Comparison of ENCODE assay signal across 9 mouse cellular contexts in genomic region chr12:36041281-36041589, GRCm38 (mm10). TPM values are rescaled to one million over a fixed set of nuclear protein-coding genes. Genes with fewer than 3 reads are reported as not detected.
A peak's percentile ranks its signal among the peaks of the same experiment; 100 is the strongest.
DNase-seq lines count a peak whose midpoint lies in the region; ATAC-seq and TF ChIP-seq lines count a peak whose summit lies in the region.
"Had no signal": no experiment of that assay in that cellular context is flagged by ENCODE, and none has a peak within 500 bp of the region (broad histone marks: within the 10 kb centered on the region; RNA-seq: fewer than 3 reads in every experiment).

No protein-coding gene starts in this region.

- peaks cover 26% of the 10 kb centered on the region for H3K4me1 ChIP-seq in erythroblast, embryonic 14.5 days (ENCODE audit: control insufficient read depth)
- 0 out of 2 replicates have a peak, but pooled peaks cover 3% of the 10 kb centered on the region for H3K4me1 ChIP-seq in neural tube, embryonic 11.5 days (ENCODE audit: control insufficient read depth, insufficient read depth, low read length)
- peaks cover 30% of the 10 kb centered on the region for H3K4me1 ChIP-seq in liver, embryonic 12.5 days
- H3K4me1 ChIP-seq in stomach, postnatal 0 days (replicated peaks; ENCODE audit: control insufficient read depth, insufficient read depth), result no peaks in the 10 kb centered on the region

- H3K27ac ChIP-seq in neural tube, embryonic 11.5 days (ENCODE audit: low read depth, low read length), result no peak overlapping the region
- H3K27ac ChIP-seq in liver, embryonic 12.5 days, result no peak overlapping the region
- H3K27ac ChIP-seq in stomach, postnatal 0 days (replicated peaks), result no peak overlapping the region

- H3K9me3 ChIP-seq in erythroblast, embryonic 14.5 days (ENCODE audit: control insufficient read depth, low read length), result no peaks in the 10 kb centered on the region
- no peaks in the 10 kb centered on the region for H3K9me3 ChIP-seq in neural tube, embryonic 11.5 days (ENCODE audit: control insufficient read depth, low read length)
- H3K9me3 ChIP-seq in liver, embryonic 12.5 days (replicated peaks), result no peaks in the 10 kb centered on the region
- H3K9me3 ChIP-seq in stomach, postnatal 0 days (ENCODE audit: control insufficient read depth, low read length), result no peaks in the 10 kb centered on the region

- no peaks in the 10 kb centered on the region; the same call in 1 of the 2 replicates for H3K27me3 ChIP-seq in erythroblast, embryonic 14.5 days (ENCODE audit: control insufficient read depth)
- no peaks in the 10 kb centered on the region for H3K27me3 ChIP-seq in neural tube, embryonic 11.5 days (ENCODE audit: control insufficient read depth, insufficient read depth, low read length)
- peaks cover 4% of the 10 kb centered on the region; the same call in 1 of the 2 replicates for H3K27me3 ChIP-seq in liver, embryonic 12.5 days (replicated peaks)
- no peaks in the 10 kb centered on the region for H3K27me3 ChIP-seq in stomach, postnatal 0 days (ENCODE audit: control insufficient read depth, insufficient read depth, low read length)

- H3K4me3 ChIP-seq in erythroblast, embryonic 14.5 days (replicated peaks), result peak overlapping the region; percentile 82
- peak overlapping the region; percentile 86 for H3K4me3 ChIP-seq in neural tube, embryonic 11.5 days (ENCODE audit: low read depth, low read length)
- peak overlapping the region; percentile 75 for H3K4me3 ChIP-seq in liver, embryonic 12.5 days
- peak overlapping the region; percentile 85 for H3K4me3 ChIP-seq in stomach, postnatal 0 days (ENCODE audit: low read depth, low read length)

- 46% methylated on average over 4 of the region's 4 CpGs for WGBS in neural tube, embryonic 11.5 days
- 33% methylated on average over 4 of the region's 4 CpGs for WGBS in liver, embryonic 12.5 days (ENCODE audit: insufficient replicate concordance)
- 25% methylated on average over 4 of the region's 4 CpGs for WGBS in stomach, postnatal 0 days

- no peak for ATAC-seq in erythroblast, adult 5-6 weeks (replicated peaks; ENCODE audit: low FRiP score, poor library complexity, severe bottlenecking)
- ATAC-seq in neural tube, embryonic 11.5 days (ENCODE audit: insufficient read depth, low FRiP score, low TSS enrichment), result no peak
- ATAC-seq in liver, embryonic 12.5 days, result no peak
- no peak for ATAC-seq in stomach, postnatal 0 days (ENCODE audit: low FRiP score, low TSS enrichment)

- peak overlapping the region; percentile 49 for H3K4me2 ChIP-seq in neural tube, embryonic 11.5 days (ENCODE audit: low read depth)
- H3K4me2 ChIP-seq in liver, embryonic 12.5 days, result peak overlapping the region; percentile 99
- peak overlapping the region; percentile 100 for H3K4me2 ChIP-seq in stomach, postnatal 0 days (replicated peaks; ENCODE audit: low read depth)

- no peak for TF ChIP-seq EP300 in stomach, postnatal 0 days (optimal IDR thresholded peaks at IDR 0.05)

- no peak for TF ChIP-seq CTCF in stomach, postnatal 0 days (IDR thresholded peaks at IDR 0.05; ENCODE audit: low read depth)

- no peak overlapping the region; the same call in 1 of the 2 replicates for H3K9ac ChIP-seq in neural tube, embryonic 11.5 days (ENCODE audit: low read length)
- no peak overlapping the region for H3K9ac ChIP-seq in liver, embryonic 12.5 days
- H3K9ac ChIP-seq in stomach, postnatal 0 days (ENCODE audit: low read length), result no peak overlapping the region

- no peaks in the 10 kb centered on the region for H3K36me3 ChIP-seq in erythroblast, embryonic 14.5 days (ENCODE audit: control insufficient read depth)
- no peaks in the 10 kb centered on the region for H3K36me3 ChIP-seq in neural tube, embryonic 11.5 days (ENCODE audit: control insufficient read depth, insufficient read depth, low read length)
- no peaks in the 10 kb centered on the region for H3K36me3 ChIP-seq in liver, embryonic 12.5 days
- H3K36me3 ChIP-seq in stomach, postnatal 0 days (ENCODE audit: control insufficient read depth, insufficient read depth, low read length), result no peaks in the 10 kb centered on the region

- no peak for DNase-seq in neural tube, embryonic 11.5 days (ENCODE audit: low spot score)
- no peak for DNase-seq in neural tube, embryonic 10.5 days (ENCODE audit: extremely low spot score, low spot score)
- no peak for DNase-seq in stomach, postnatal 0 days (ENCODE audit: low spot score)
- no peak for DNase-seq in urinary bladder, postnatal 4 days (ENCODE audit: low spot score in 2 of 2)
- DNase-seq in urinary bladder, postnatal 36 days (ENCODE audit: low spot score in 2 of 2), result no peak

RNA-seq across cellular contexts. Expression of gene Tspan13, which starts 1.1 kb away (rescaled TPM):
- 2.1 and 2.3 TPM in 2 replicates for polyA plus RNA-seq in erythroblast, embryonic 14.5 days (2012)
- 18.8 and 28.4 TPM in 2 replicates for total RNA-seq in erythroblast, adult 5-6 weeks (2015; ENCODE audit: low replicate concordance)
- total RNA-seq in erythroblast, adult 5-6 weeks (2017; ENCODE audit: low replicate concordance), result 15.3 and 17.0 TPM in 2 replicates
- 158 and 168 TPM in 2 replicates for polyA plus RNA-seq in neural tube, embryonic 11.5 days (2014; fragmentation: Nextera tagmentation; extraction: Ambion mirVana)
- polyA plus RNA-seq in liver, embryonic 12.5 days (2016; fragmentation: Nextera tagmentation; extraction: Ambion mirVana), result 26.2 and 27.2 TPM in 2 replicates
- polyA plus RNA-seq in stomach, postnatal 0 days (2015; fragmentation: Nextera tagmentation; extraction: Ambion mirVana), result 121 and 129 TPM in 2 replicates

RNA-seq across cellular contexts. Expression of gene Agr2, which starts 48.5 kb away (rescaled TPM):
- not detected in 2 replicates for polyA plus RNA-seq in erythroblast, embryonic 14.5 days (2012)
- not detected in 2 replicates for total RNA-seq in erythroblast, adult 5-6 weeks (2015; ENCODE audit: low replicate concordance)
- not detected in 2 replicates for total RNA-seq in erythroblast, adult 5-6 weeks (2017; ENCODE audit: low replicate concordance)
- not detected in 2 replicates for polyA plus RNA-seq in neural tube, embryonic 11.5 days (2014; fragmentation: Nextera tagmentation; extraction: Ambion mirVana)
- polyA plus RNA-seq in liver, embryonic 12.5 days (2016; fragmentation: Nextera tagmentation; extraction: Ambion mirVana), result not detected in 2 replicates
- polyA plus RNA-seq in stomach, postnatal 0 days (2015; fragmentation: Nextera tagmentation; extraction: Ambion mirVana), result 1,362 and 1,533 TPM in 2 replicates
- total RNA-seq: gastrocnemius, postnatal 10 days had no signal

Comparison
In these comparisons a context has a peak if more than half of its experiments do, and no peak if none do; other contexts are left out.
1. H3K4me2 ChIP-seq: peak in every context shown above with its lines; median percentile 100 in stomach, postnatal 0 days; 99 in liver, embryonic 12.5 days; 49 in neural tube, embryonic 11.5 days.
2. RNA of gene Agr2, which starts 48.5 kb away (polyA plus RNA-seq): 1,362 to 1,533 TPM in stomach, postnatal 0 days; not detected in neural tube, embryonic 11.5 days, not detected in erythroblast, embryonic 14.5 days and not detected in liver, embryonic 12.5 days; every median in the first group is over 1,000 times any median in the second.
3. Peak in every context shown above with its lines, with median percentiles within 50 percentile points of each other: H3K4me3 ChIP-seq.